Mouse (Mus musculus) C3H10T1/2 (cell line): ENCODE results near the gene Hspa2. TPM values are rescaled to one million over a fixed set of nuclear protein-coding genes. Genes with fewer than 3 reads are reported as not detected.

Experiments used
- polyA plus RNA-seq, 2 experiments: library from polyadenylated mRNA; unstranded; fragments of >200 nt; fragmentation: generic; extraction: Trizol; gene quantifications; one replicate each; pipeline ENCODE4 v1.2.1; 2012; ENCODE audit warnings: missing spikeins in 2 of 2

Gene Hspa2
- polyA plus RNA-seq, result 10 to 100 TPM in 1 of 2 experiments, 1 to 10 TPM in 1; 1.2 to 14.6 TPM

DNA sequence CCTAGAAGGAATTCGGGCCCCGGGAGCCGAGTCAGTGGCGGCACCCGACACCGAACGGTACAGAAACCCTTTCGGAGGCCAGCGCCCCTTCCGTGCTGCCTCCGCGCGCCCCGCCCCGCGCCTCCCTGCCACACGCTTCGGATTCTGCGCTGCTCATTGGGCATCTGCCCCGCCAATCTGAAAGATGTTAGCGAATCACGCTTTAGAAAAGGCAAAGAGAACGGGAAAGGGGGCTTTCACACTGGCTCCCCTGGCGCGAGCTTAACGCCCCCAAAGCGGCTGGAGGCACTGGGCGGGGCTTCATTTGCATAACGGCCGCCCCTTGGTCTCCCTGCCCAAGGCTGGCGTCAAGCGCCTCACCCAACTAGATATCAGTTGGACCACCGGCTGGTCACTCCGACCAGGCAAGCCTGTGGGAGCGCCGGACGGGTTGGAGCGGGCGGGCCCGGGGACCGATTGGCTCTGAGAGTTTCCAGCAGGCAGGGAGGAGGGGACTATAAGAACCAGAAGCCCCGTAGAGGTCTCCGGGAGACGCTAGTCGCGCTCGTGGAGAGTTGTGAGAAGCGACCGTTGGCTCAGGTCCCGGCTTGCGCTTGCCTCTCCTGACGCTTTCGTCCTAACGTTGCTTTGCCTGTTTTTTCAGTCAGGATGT lies at the start of gene Hspa2:
Hspa2 (plus strand) TSS at position 291 of the 652 bp plus-strand sequence.

DNA sequence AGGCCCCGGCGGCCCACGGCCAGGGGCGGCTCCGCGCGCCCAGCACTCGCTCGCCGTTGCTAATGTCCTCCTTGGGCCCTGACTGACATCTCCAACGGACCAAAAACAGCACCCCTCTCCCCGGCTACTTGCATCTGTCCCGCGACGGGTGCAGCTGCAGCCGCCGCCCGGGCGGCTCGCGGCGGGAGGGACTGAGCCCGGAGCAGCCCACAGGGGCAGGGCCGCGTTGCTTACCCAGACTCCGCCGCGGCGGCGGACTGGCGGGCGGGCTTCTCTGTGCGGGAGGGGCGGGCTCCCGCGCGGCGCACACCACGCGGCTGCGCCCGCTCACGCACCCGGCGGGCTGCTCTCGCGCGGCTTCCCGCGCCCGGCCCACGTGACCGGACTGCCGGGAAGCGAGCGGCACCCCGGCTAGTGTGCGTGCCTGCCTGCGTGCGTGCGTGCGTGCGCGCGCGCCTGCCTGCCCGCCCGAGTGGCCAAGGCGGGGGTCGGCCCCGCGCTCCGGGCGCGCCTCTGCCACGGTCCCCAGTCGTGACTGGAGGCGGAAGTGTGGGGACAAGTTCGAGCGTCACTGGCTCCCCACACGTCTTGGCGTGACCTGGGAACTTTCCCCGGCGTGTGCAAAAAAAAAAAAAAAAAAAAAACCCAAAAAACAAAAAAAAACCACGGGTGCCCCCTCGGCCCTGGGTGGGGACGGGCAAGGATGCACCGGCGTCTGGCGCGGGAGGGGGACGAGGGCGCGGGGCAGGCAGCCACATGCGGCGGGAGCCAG lies 34.6 kb upstream of the Hspa2 start, which contains the start of gene Zbtb25:
Zbtb25 (minus strand) TSS at position 397 of the 772 bp plus-strand sequence.

DNA sequence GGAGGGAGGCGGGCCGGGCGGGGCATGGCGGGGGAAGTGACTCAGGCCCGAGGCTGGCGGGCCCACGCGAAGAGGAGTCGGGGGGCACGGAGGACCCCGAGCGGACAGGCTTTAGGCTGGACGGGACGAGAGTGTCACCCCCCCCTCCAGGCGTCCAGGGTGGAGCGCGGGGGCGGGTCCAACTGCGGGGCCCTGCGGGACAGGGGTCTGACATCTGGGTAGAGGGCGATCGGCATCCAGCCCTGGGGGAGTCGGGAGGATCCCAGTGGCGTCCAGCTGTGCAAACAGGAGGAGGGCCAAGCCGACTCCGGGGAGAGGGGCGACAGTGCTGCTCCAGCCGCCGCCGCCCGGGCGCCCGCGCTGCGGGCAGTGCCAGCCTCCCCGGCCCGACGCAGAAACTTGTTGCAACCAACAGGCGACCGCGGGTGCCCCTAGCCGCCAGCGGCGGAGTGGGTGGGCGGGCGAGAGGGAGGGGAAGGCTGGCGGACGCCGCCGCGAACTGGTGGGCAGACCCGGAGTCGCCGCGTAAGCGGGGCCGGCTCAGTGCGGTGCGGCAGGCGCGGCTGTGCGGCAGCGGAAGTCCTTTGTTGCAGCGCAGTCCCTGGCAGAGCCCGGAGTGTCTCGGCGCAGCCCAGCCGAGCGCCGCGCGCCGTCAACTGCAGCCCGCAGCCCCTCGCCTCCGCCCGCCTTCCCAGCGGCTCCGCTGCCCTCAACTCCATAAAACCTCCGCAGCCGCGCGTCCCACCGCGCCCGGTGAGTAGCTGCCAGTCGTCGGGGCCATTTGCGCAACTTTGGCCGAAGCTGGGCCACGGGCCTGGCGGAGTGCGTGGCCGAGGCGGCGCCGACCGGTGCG lies 33.8 kb upstream of the Hspa2 start, which contains the start of gene Zbtb1:
Zbtb1 (plus strand) TSS at position 289 of the 853 bp plus-strand sequence.

DNA sequence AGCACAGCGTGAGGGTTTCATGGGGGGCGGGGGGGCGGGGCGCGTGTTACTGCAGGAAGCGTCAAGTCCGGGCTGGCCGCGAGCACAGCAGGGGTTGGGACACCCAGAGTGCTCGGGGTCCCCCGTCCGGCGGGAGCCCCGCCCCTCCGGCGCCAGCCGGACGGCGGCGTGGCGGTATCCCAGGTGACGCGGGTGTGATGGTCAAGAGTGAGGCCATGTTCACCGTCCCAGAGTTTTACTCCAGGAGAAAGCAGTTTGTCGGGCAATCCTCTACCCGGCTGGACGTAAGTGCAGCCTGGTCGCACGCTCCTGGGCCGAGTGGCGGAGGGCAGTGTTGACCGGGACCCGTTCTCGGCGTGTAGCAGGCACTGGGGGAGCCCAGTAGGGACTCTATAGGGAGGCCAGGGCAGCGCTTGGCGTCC lies 13.5 kb downstream of the Hspa2 start, which contains the start of gene Ppp1r36:
Ppp1r36 (plus strand) TSS at position 106 of the 422 bp plus-strand sequence.

Other genes with a start within 250 kb of the Hspa2 start
- under 1 TPM in 1 of 2 experiments, not detected in 1; 0.05 TPM for gene Esr2, start 226.9 kb upstream of the Hspa2 start, polyA plus RNA-seq
- not detected for gene Tex21, start 157.4 kb upstream of the Hspa2 start, polyA plus RNA-seq
- gene Mthfd1, start 148.9 kb upstream of the Hspa2 start, polyA plus RNA-seq, result 10 to 100 TPM; 22.8 to 44.4 TPM
- gene Akap5, start 79.3 kb upstream of the Hspa2 start, polyA plus RNA-seq, result under 1 TPM; under 0.01 to 0.09 TPM
- gene Zbtb25, start 34.6 kb upstream of the Hspa2 start, polyA plus RNA-seq, result 1 to 10 TPM; 1.4 to 7.3 TPM
- gene Zbtb1, start 33.9 kb upstream of the Hspa2 start, polyA plus RNA-seq, result 1 to 10 TPM in 1 of 2 experiments, under 1 TPM in 1; 0.14 to 1.1 TPM
- not detected for gene Ppp1r36, start 13.4 kb downstream of the Hspa2 start, polyA plus RNA-seq
- gene Plekhg3, start 126.7 kb downstream of the Hspa2 start, polyA plus RNA-seq, result 10 to 100 TPM in 1 of 2 experiments, 1 to 10 TPM in 1; 3.7 to 11.2 TPM